ENCODE assay signal across 11 mouse cellular contexts in genomic region chr2:155707251-155707650, GRCm38 (mm10). TPM values are rescaled to one million over a fixed set of nuclear protein-coding genes. Genes with fewer than 3 reads are reported as not detected.
A peak's percentile ranks its signal among the peaks of the same experiment; 100 is the strongest.
DNase-seq lines count a peak whose midpoint lies in the region; ATAC-seq lines count a peak whose summit lies in the region.
"Had no signal": no experiment of that assay in that cellular context is flagged by ENCODE, and none has a peak within 500 bp of the region (broad histone marks: within the 10 kb centered on the region; RNA-seq: fewer than 3 reads in every experiment).

No protein-coding gene starts in this region.

- H3K4me1 ChIP-seq in midbrain, embryonic 14.5 days (ENCODE audit: control insufficient read depth, insufficient read depth, low read length) = no peaks in the 10 kb centered on the region
- H3K4me1 ChIP-seq in midbrain, embryonic 11.5 days (ENCODE audit: control insufficient read depth, insufficient read depth, low read length) = no peaks in the 10 kb centered on the region

- WGBS in midbrain, embryonic 14.5 days = 88% methylated on average over 4 of the region's 4 CpGs
- WGBS in midbrain, embryonic 11.5 days = 92% methylated on average over 4 of the region's 4 CpGs

- no peak overlapping the region for H3K27ac ChIP-seq in midbrain, embryonic 14.5 days (replicated peaks; ENCODE audit: low read depth, low read length)
- no peak overlapping the region for H3K27ac ChIP-seq in midbrain, embryonic 11.5 days (ENCODE audit: low read depth, low read length)
- H3K27ac ChIP-seq: macrophage had no signal

- no peaks in the 10 kb centered on the region for H3K27me3 ChIP-seq in midbrain, embryonic 14.5 days (ENCODE audit: control insufficient read depth, insufficient read depth, low read length)
- no peaks in the 10 kb centered on the region for H3K27me3 ChIP-seq in midbrain, embryonic 11.5 days (ENCODE audit: control insufficient read depth, insufficient read depth, low read length)

- no peaks in the 10 kb centered on the region for H3K9me3 ChIP-seq in midbrain, embryonic 14.5 days (ENCODE audit: control insufficient read depth, low read length)
- H3K9me3 ChIP-seq in midbrain, embryonic 11.5 days (ENCODE audit: control insufficient read depth, low read length) = no peaks in the 10 kb centered on the region

- H3K4me3 ChIP-seq in midbrain, embryonic 14.5 days (replicated peaks; ENCODE audit: low read depth, low read length) = no peak overlapping the region
- no peak overlapping the region for H3K4me3 ChIP-seq in midbrain, embryonic 11.5 days (ENCODE audit: low read depth, low read length)

- H3K36me3 ChIP-seq in midbrain, embryonic 14.5 days (ENCODE audit: control insufficient read depth, insufficient read depth, low read length) = peaks cover 79% of the 10 kb centered on the region
- peaks cover under 1% of the 10 kb centered on the region; the same call in 1 of the 2 replicates for H3K36me3 ChIP-seq in midbrain, embryonic 11.5 days (ENCODE audit: control insufficient read depth, insufficient read depth, low read length)

- intact Hi-C loops in gastrocnemius, postnatal 36 days (cut with DNase I) = no loop called here

- ATAC-seq in cerebellum, adult (ENCODE audit: insufficient number of reproducible peaks, low FRiP score, low TSS enrichment) = no peak
- no peak for ATAC-seq in midbrain, embryonic 14.5 days (ENCODE audit: low FRiP score, low TSS enrichment)
- ATAC-seq in midbrain, embryonic 11.5 days (ENCODE audit: low FRiP score) = no peak
- ATAC-seq in megakaryocyte-erythroid progenitor cell, adult 5-6 weeks (replicated peaks; ENCODE audit: low FRiP score, low TSS enrichment, poor library complexity, severe bottlenecking) = no peak

- DNase-seq in cerebellum, postnatal 10 days = peak; percentile 44 to 59
- peak; percentile 25 for DNase-seq in midbrain, embryonic 14.5 days
- DNase-seq in midbrain, embryonic 11.5 days (ENCODE audit: low spot score, missing footprints) = no peak
- DNase-seq in gastrocnemius, postnatal 36 days = peak; percentile 67 to 70
- peak; percentile 21 for DNase-seq in lung, postnatal 14 days
- DNase-seq in natural killer cell, adult 2 months (ENCODE audit: low spot score in 2 of 2) = no peak
- DNase-seq: retina, postnatal 1 day had no signal

- H3K9ac ChIP-seq in midbrain, embryonic 14.5 days (replicated peaks; ENCODE audit: low read length) = no peak overlapping the region
- H3K9ac ChIP-seq in midbrain, embryonic 11.5 days (ENCODE audit: low read length) = no peak overlapping the region

- no peak overlapping the region for H3K4me2 ChIP-seq in midbrain, embryonic 14.5 days (ENCODE audit: low read length)
- H3K4me2 ChIP-seq in midbrain, embryonic 11.5 days = no peak overlapping the region

RNA-seq across cellular contexts. Expression of gene Trpc4ap, which starts 15.1 kb away (rescaled TPM):
- 154 and 171 TPM in 2 replicates for polyA plus RNA-seq in midbrain, embryonic 14.5 days (2014; fragmentation: Nextera tagmentation; extraction: Ambion mirVana)
- polyA plus RNA-seq in midbrain, embryonic 11.5 days (2014; fragmentation: Nextera tagmentation; extraction: Ambion mirVana) = 138 and 144 TPM in 2 replicates
- 10 to 100 TPM; 85.8 to 90.9 TPM for total RNA-seq in gastrocnemius, postnatal 36 days (2021)
- total RNA-seq in megakaryocyte-erythroid progenitor cell, adult 5-6 weeks (2014; fragmentation: Nextera tagmentation) = 86.6 and 122 TPM in 2 replicates
- total RNA-seq in megakaryocyte-erythroid progenitor cell, adult 5-6 weeks (2017) = 45.2 and 61.0 TPM in 2 replicates

RNA-seq across cellular contexts. Expression of gene Edem2, which starts 22.0 kb away (rescaled TPM):
- polyA plus RNA-seq in midbrain, embryonic 14.5 days (2014; fragmentation: Nextera tagmentation; extraction: Ambion mirVana) = 42.6 and 47.2 TPM in 2 replicates
- 32.3 and 34.6 TPM in 2 replicates for polyA plus RNA-seq in midbrain, embryonic 11.5 days (2014; fragmentation: Nextera tagmentation; extraction: Ambion mirVana)
- total RNA-seq in gastrocnemius, postnatal 36 days (2021) = 1 to 10 TPM; 3.7 to 4.2 TPM
- total RNA-seq in megakaryocyte-erythroid progenitor cell, adult 5-6 weeks (2014; fragmentation: Nextera tagmentation) = 15.9 and 23.0 TPM in 2 replicates
- total RNA-seq in megakaryocyte-erythroid progenitor cell, adult 5-6 weeks (2017) = 10.1 and 14.7 TPM in 2 replicates

RNA-seq across cellular contexts. Expression of gene Gm17581, which starts 28.4 kb away (rescaled TPM):
- polyA plus RNA-seq in midbrain, embryonic 14.5 days (2014; fragmentation: Nextera tagmentation; extraction: Ambion mirVana) = not detected in 2 replicates
- not detected in 2 replicates for polyA plus RNA-seq in midbrain, embryonic 11.5 days (2014; fragmentation: Nextera tagmentation; extraction: Ambion mirVana)
- total RNA-seq in gastrocnemius, postnatal 36 days (2021) = not detected
- total RNA-seq in megakaryocyte-erythroid progenitor cell, adult 5-6 weeks (2014; fragmentation: Nextera tagmentation) = not detected in 2 replicates
- not detected in 2 replicates for total RNA-seq in megakaryocyte-erythroid progenitor cell, adult 5-6 weeks (2017)
- total RNA-seq: layer of hippocampus, postnatal 14 days had no signal
- polyA plus RNA-seq: macrophage had no signal

RNA-seq across cellular contexts. Expression of gene Procr, which starts 43.7 kb away (rescaled TPM):
- polyA plus RNA-seq in midbrain, embryonic 14.5 days (2014; fragmentation: Nextera tagmentation; extraction: Ambion mirVana) = 1.1 and 2.3 TPM in 2 replicates
- 2.4 and 3.2 TPM in 2 replicates for polyA plus RNA-seq in midbrain, embryonic 11.5 days (2014; fragmentation: Nextera tagmentation; extraction: Ambion mirVana)
- 10 to 100 TPM; 10.6 to 10.9 TPM for total RNA-seq in gastrocnemius, postnatal 36 days (2021)
- not detected in 2 replicates for total RNA-seq in megakaryocyte-erythroid progenitor cell, adult 5-6 weeks (2014; fragmentation: Nextera tagmentation)
- total RNA-seq in megakaryocyte-erythroid progenitor cell, adult 5-6 weeks (2017) = 1.4 TPM in 1 of 2 replicates, not detected in the other

Comparison
In these comparisons a context has a peak if more than half of its experiments do, and no peak if none do; other contexts are left out.
1. DNase-seq: peak in cerebellum, postnatal 10 days (2 of 2), midbrain, embryonic 14.5 days (single experiment), gastrocnemius, postnatal 36 days (2 of 2) and lung, postnatal 14 days (single experiment); none in midbrain, embryonic 11.5 days (single experiment) and natural killer cell, adult 2 months (0 of 2).